Mouse (Mus musculus) adipocyte (in vitro differentiated cells): Measurements from ENCODE around the gene Urb2.

Source experiments
- DNase-seq: peaks from one replicate; pipeline ENCODE4 v3.0.0-alpha.2; 2016; ENCODE audit warnings: low spot score

Urb2 gene

DNA sequence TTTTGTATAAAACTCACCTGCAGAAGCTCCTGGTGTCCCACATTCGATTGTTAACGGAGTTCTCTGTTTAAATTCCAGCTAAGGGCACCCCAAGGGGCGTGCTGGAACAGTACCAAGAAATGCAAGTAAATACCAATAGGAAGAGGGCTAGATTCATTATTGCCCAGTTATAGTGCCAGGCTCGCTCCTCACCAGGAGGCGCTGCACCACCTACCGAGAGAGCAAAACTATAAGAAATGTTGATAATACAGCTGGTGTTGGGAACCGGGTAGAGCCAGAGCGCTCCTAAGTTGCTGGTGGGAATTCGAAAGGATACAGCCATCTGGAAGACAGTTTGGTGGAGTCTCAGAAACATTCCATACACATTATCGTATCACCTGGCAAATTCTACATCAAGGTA, 56.7 kb downstream of the Urb2 start:
- DNase-seq, result peak; percentile 19

DNA sequence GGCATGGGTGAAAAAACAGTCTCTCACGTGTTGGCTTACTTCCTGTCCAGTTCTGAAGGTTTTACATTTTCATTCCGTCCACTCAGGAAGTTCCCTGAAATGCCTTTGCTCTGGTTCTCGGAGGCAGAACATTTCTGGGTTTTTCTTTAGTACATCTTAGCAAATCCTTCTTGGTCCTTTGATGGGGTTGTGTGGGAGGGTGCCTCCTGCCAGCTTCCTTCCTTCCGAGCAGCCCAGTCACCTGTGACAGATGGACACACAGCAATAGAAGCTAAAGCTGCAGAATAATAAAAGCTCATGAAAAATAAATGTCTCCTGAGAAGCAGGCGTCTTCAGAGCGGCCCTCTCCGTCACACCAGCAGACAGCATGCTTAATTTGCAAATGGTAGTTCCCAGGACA, 57.7 kb downstream of the Urb2 start:
- DNase-seq, result no peak

DNA sequence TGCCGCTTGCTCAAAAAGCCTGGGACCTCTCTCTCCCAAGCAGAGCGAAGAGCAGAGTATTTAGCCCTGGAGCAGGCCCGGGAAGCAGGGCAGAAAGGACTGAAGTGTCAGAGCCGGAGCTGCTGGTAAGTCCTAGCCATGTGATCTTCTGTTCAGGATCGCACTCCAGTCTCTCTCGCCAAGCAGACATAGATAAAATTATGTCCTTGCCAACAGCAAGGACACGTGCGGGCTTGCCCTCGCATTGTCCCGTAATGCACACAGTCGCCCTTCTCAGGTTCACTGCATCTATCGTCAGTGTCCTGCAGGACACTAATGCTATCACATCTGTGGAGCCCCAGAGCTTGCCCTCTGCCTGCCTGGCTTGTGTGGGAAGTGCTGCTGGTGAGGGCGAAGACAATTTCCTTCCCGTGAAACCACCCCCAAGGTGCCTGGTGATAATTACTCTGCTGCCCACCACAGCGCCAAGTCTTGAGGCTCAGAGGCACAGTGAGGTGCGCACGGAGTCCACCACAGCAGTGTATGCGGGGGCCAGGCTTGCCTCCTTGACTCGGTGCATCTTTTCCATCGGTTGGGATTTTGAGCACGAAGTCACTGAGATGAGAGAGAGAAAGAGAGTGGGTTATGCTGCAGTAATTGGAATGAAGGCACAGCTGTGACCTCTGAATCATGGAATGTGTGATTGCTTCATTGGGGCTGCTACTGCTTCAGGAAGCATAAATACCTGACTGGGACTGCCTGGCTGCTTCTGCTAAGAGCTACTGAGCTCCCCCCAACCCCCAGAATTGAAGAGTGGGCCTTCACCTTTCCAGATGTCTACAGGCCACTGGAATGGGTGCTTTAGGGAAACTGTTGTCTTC, 59.4 kb downstream of the Urb2 start:
- DNase-seq, result no peak

DNA sequence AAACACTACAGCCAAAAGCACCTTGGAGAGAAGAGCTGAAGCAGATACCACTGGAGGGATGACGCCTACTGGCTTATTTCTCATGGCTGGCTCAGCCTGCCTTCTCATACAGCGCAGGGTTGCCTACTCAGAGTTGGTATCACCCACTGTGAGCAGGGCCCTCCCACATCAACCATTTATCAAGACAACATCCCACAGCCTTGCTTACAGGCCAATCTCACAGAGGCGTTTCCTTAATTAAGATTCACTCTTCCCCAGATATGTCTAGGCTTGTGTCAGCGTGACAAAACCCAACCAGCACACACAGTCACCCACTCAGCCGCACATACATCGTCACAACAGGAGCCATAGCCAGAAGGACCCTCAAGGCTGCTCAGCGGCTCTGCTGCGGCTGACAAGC, 61.3 kb downstream of the Urb2 start:
- no peak for DNase-seq

DNA sequence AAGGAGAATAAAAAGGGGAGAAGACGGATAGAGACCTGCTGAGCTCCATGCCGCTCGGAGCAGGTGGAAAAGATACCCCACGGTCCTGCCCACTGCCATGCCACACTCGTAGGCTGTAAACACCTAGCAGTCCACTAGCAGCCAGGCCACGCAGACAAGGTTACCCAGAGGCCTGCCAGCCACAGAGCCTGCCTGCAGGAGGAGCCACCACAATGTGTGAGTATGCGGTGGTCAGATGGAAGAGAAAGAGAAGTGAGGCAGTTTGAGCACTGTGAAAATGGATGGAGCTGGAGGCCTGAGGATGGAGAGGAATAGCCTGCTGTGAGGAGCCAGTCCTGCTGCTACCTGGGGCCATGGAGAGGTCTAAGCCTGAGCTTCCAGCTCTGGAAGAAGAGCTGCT, 62.3 kb downstream of the Urb2 start:
- DNase-seq, result no peak

DNA sequence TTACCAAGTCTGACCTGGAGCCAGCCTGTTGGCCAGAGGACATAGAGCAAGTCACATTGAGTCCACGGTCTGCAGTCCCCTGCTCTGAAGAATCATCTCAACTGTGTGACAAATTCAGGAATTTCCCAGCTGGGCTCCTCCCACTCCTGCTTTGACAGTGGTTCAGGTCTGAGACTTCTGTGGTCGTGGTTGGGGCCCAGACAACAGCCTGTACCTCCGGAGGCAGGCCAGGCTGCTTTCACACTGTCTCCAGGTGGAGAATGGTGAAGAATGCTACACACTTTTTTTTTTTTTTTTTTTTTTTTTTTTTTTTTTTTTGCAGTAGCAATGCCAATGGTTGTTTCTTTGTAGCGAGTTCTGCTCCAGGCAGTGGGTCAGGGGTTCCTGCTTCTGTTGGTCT, 64.4 kb downstream of the Urb2 start:
- DNase-seq, result no peak

DNA sequence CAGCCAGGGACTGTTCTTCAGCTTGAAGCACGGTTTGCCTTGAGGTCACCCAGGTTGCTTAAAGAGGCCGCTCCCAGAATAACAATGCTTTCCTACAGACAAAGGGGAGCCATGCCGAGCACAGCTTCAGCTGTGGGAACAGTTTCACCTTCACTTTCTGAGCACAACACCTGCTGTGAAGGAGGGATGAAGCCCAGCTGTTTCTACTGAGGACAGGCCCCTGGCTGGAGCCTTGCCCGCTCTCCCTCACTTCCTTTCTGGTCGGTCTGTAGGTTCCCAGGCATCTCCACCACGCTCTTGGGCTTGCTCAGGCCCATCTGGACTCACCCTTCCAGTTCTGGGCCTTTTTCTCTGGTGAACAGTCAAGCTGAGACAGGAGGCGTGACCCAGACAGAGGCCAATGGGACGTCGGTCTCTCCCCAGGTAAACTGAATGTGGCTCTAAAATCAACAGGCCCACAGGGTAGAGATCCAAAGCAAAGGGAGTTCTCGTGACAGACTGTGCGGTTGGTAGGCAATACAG, 66.8 kb downstream of the Urb2 start:
- DNase-seq, result no peak

DNA sequence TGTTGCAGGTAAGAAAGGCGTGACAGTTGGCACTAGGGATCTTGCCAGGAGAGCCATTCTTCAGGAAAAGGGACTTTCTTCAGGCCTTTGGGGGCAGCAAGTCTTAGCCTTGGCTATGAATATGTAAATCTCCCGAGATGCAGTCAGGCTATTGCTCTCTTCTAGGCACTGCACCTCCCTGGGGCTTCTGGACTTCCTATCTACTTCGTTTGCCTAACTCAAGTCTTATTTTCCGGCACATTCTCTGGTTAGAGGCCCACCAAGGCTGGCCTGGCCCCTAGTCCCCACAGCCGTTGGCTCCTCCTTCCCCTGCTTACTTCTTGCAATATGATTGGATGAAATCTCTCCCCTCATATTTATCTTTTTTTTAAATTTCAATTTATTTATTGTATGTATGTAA, 67.7 kb downstream of the Urb2 start:
- DNase-seq, result no peak

DNA sequence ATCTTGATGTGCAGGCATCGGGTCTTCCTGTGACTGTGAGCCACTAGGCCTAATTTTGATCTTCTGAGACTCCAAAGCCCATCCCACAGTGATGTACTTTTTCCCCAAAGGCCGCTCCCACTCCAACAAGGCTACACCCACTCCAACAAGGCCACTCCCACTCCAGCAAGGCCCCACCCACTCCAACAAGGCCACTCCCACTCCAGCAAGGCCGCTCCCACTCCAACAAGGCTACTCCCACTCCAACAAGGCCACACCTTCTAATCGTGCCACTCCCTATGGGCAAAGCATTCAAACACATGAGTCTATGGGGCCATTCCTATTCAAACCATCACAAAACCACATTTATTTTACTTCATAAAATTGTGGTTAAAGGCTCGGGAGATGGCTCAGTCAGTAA, 69.2 kb downstream of the Urb2 start:
- no peak for DNase-seq
